Mouse (Mus musculus) small intestine, adult 2 months (tissue): ENCODE results near the gene Mast4.

Source experiments
- CTCF ChIP-seq: fragments of 200-500 bp; IDR thresholded peaks from 2 replicates; pipeline ENCODE4 v1.5.1; 2012; ENCODE audit warnings: low read depth, mild to moderate bottlenecking, control low read depth, inconsistent platforms, low read length, moderate library complexity, mixed read lengths; ENCODE audit not compliant: insufficient replicate concordance, insufficient read length; ENCODE audit errors: extremely low read depth
- POLR2A ChIP-seq: fragments of 200-500 bp; IDR thresholded peaks from 2 replicates; pipeline ENCODE4 v1.6.1; 2012; ENCODE audit warnings: low read depth, mild to moderate bottlenecking, control low read depth, inconsistent platforms, low read length, moderate library complexity

DNA sequence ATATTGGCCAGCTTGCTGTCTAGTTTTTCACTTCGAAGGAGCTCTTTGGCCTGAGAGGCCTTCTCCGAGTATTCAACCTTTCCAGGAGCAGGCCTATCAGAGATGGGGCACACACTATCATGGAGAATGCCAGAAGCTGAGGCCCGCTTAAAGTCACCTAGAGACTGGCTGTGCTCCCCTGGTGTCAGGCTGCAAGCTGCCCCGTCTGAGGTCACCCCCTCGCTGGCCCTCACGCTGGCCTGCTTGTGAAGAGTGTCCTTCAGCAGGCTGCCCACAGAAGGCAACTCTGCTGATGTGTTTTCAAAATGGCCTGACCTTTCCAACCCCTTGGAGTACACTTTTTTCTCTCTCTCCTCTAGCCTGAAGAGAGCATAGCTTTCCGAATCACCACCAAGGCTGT lies 596.5 kb downstream of the Mast4 start:
- no peak for TF ChIP-seq CTCF
- TF ChIP-seq POLR2A: no peak
